Mouse (Mus musculus) kidney, adult 2 months (tissue): ENCODE data around the gene Il17rb.

Experiments used
- CTCF ChIP-seq: fragments of 200-500 bp; conservative IDR thresholded peaks from 2 replicates; pipeline ENCODE4 v1.5.1; 2011; ENCODE audit warnings: low read depth, mild to moderate bottlenecking, control low read depth, low read length, moderate library complexity, mixed read lengths; ENCODE audit not compliant: insufficient read depth, insufficient read length
- POLR2A ChIP-seq: fragments of 200-500 bp; IDR thresholded peaks from one replicate; pipeline ENCODE4 v1.6.1; 2011; ENCODE audit warnings: low read depth, low read length, control low read depth

GRCm38 (mm10) chr14:30056031-30056766 lies 47.5 kb upstream of the Il17rb start:
- TF ChIP-seq CTCF (no peak), POLR2A (no peak)
